Mouse (Mus musculus): Measurements from ENCODE around the gene Rpp38. TPM values are rescaled to one million over a fixed set of nuclear protein-coding genes. Genes with fewer than 3 reads are reported as not detected.

The Rpp38 gene
- polyA plus RNA-seq (2012; rRNA removed) = 6.0 and 6.7 TPM in 2 replicates

GRCm38 (mm10) chr2:3332484-3333242 lies at the start of gene Rpp38:
Gene Rpp38 (minus strand): TSS chr2:3332643.

DNA sequence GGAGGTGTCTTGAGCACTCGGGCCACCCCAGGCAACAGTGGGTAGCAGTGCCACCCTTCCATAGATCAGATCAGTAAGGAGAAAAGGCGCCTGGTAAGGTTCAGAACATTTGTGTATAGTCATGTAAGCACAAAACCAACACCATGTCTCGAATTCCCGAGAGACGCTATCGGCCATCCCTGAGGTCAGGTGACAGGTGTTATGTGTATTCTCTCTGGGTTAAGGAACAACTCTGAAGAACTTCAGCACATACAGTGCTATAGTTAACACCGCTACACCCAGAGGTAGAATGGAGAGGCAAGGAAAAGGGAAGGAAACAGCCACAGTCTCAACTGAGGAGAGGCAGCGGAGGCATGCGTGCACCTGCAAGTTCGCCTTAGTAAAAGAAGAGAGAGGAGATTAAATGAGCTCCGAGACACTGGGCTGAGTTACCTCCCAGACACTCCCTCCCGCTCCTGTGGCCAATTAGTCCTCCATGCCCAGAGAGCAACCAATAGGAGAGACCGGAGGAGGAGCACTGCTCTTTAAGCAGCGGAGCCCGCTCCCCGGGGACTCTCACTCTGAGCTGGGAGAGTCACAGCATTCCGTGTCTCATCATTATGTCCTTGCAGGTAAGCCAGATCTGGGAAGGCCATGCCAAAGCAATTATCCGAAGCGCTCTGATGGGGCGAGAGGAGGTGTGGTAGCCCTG lies 3.3 kb upstream of the Rpp38 start, which contains the start of gene Acbd7:
Gene Acbd7, plus strand, starts transcription at position 558 of the 691 bp plus-strand sequence.

GRCm38 (mm10) chr2:3283602-3284472 lies 48.6 kb downstream of the Rpp38 start, which contains the start of gene Nmt2:
Gene Nmt2 (plus strand): TSS chr2:3284212.

Other genes starting within 250 kb of the Rpp38 start
- 2.5 and 2.7 TPM in 2 replicates for gene Fam171a1, start 218.4 kb downstream of the Rpp38 start, polyA plus RNA-seq (2012; rRNA removed)
- gene Nmt2, start 48.4 kb downstream of the Rpp38 start, polyA plus RNA-seq (2012; rRNA removed) = 4.9 and 5.0 TPM in 2 replicates
- 0.23 and 0.48 TPM in 2 replicates for gene Acbd7, start 3.5 kb upstream of the Rpp38 start, polyA plus RNA-seq (2012; rRNA removed)
- gene Olah, start 64.6 kb upstream of the Rpp38 start, polyA plus RNA-seq (2012; rRNA removed) = not detected in 2 replicates
- gene Meig1, start 90.0 kb upstream of the Rpp38 start, polyA plus RNA-seq (2012; rRNA removed) = not detected in 2 replicates
- 5.4 and 6.2 TPM in 2 replicates for gene Dclre1c, start 91.5 kb upstream of the Rpp38 start, polyA plus RNA-seq (2012; rRNA removed)
- gene Suv39h2, start 142.4 kb upstream of the Rpp38 start, polyA plus RNA-seq (2012; rRNA removed) = 1.5 TPM in 2 replicates
- gene Gm45902, start 180.1 kb upstream of the Rpp38 start, polyA plus RNA-seq (2012; rRNA removed) = 0.79 and 0.89 TPM in 2 replicates
- 29.2 and 31.6 TPM in 2 replicates for gene Hspa14, start 180.2 kb upstream of the Rpp38 start, polyA plus RNA-seq (2012; rRNA removed)
- gene Cdnf, start 180.4 kb upstream of the Rpp38 start, polyA plus RNA-seq (2012; rRNA removed) = 0.14 and 0.16 TPM in 2 replicates
- gene Fam107b, start 237.8 kb upstream of the Rpp38 start, polyA plus RNA-seq (2012; rRNA removed) = 17.0 and 17.5 TPM in 2 replicates

All from liver, embryonic 18 days (tissue).